Mouse (Mus musculus): ENCODE data around the gene Bmp4.

Bmp4 gene

GRCm38 (mm10) chr14:46390249-46390775 is at the start of gene Bmp4:
Gene Bmp4 (minus strand): TSS chr14:46390669.
- DNase-seq (ENCODE audit: extremely low spot score, low spot score) = peak; percentile 68

- no peak for DNase-seq (ENCODE audit: extremely low spot score, low spot score)
Observed at GRCm38 (mm10) chr14:46439461-46440048, 49.1 kb upstream of the Bmp4 start.

GRCm38 (mm10) chr14:46436471-46437090 is 46.1 kb upstream of the Bmp4 start:
- peak; percentile 46 for DNase-seq (ENCODE audit: extremely low spot score, low spot score)

GRCm38 (mm10) chr14:46430231-46430630 is 39.8 kb upstream of the Bmp4 start:
- DNase-seq (ENCODE audit: extremely low spot score, low spot score) = no peak

GRCm38 (mm10) chr14:46427251-46427650 is 36.8 kb upstream of the Bmp4 start:
- no peak for DNase-seq (ENCODE audit: extremely low spot score, low spot score)

GRCm38 (mm10) chr14:46421823-46422222 is 31.4 kb upstream of the Bmp4 start:
- DNase-seq (ENCODE audit: extremely low spot score, low spot score) = no peak

- no peak for DNase-seq (ENCODE audit: extremely low spot score, low spot score)
Observed at GRCm38 (mm10) chr14:46419269-46419668, 28.8 kb upstream of the Bmp4 start.

GRCm38 (mm10) chr14:46418371-46419097 is 28.1 kb upstream of the Bmp4 start:
- DNase-seq (ENCODE audit: extremely low spot score, low spot score) = no peak

GRCm38 (mm10) chr14:46412497-46413000 is 22.1 kb upstream of the Bmp4 start:
- DNase-seq (ENCODE audit: extremely low spot score, low spot score) = no peak

GRCm38 (mm10) chr14:46410557-46411120 is 20.2 kb upstream of the Bmp4 start:
- no peak for DNase-seq (ENCODE audit: extremely low spot score, low spot score)

GRCm38 (mm10) chr14:46409016-46409415 is 18.5 kb upstream of the Bmp4 start:
- DNase-seq (ENCODE audit: extremely low spot score, low spot score) = no peak

GRCm38 (mm10) chr14:46408319-46408718 is 17.9 kb upstream of the Bmp4 start:
- no peak for DNase-seq (ENCODE audit: extremely low spot score, low spot score)

- DNase-seq (ENCODE audit: extremely low spot score, low spot score) = no peak
Observed at GRCm38 (mm10) chr14:46399925-46400324, 9.5 kb upstream of the Bmp4 start.

GRCm38 (mm10) chr14:46398091-46398695 is 7.7 kb upstream of the Bmp4 start:
- peak; percentile 53 for DNase-seq (ENCODE audit: extremely low spot score, low spot score)

- no peak for DNase-seq (ENCODE audit: extremely low spot score, low spot score)
Observed at GRCm38 (mm10) chr14:46391621-46392170, 1.2 kb upstream of the Bmp4 start.

- peak; percentile 61 for DNase-seq (ENCODE audit: extremely low spot score, low spot score)
Observed at GRCm38 (mm10) chr14:46389438-46390248, 826 bp downstream of the Bmp4 start.

GRCm38 (mm10) chr14:46388636-46389035 is 1.8 kb downstream of the Bmp4 start:
- DNase-seq (ENCODE audit: extremely low spot score, low spot score) = peak; percentile 74

GRCm38 (mm10) chr14:46387821-46388481 is 2.5 kb downstream of the Bmp4 start:
- peak; percentile 76 for DNase-seq (ENCODE audit: extremely low spot score, low spot score)

GRCm38 (mm10) chr14:46387357-46387671 is 3.2 kb downstream of the Bmp4 start:
- peak; percentile 87 for DNase-seq (ENCODE audit: extremely low spot score, low spot score)

Measured in neural tube, embryonic 10.5 days (tissue).